Mouse (Mus musculus) megakaryocyte, embryonic 14.5 days (primary cell): ENCODE data around the gene Mast4. TPM values are rescaled to one million over a fixed set of nuclear protein-coding genes. Genes with fewer than 3 reads are reported as not detected.

Source experiments
- H3K27me3 ChIP-seq: replicated peaks from 2 replicates; pipeline ENCODE3; 2012; ENCODE audit warnings: inconsistent platforms
- H3K36me3 ChIP-seq: replicated peaks from 2 replicates; pipeline ENCODE3; 2012; ENCODE audit warnings: low read length, inconsistent platforms, mixed read lengths
- H3K4me1 ChIP-seq: 2 replicates; pipeline ENCODE4 v1.6.1; 2012; ENCODE audit warnings: inconsistent platforms
- H3K4me3 ChIP-seq: replicated peaks from 2 replicates; pipeline ENCODE3; 2012; ENCODE audit warnings: moderate library complexity, mild to moderate bottlenecking, inconsistent platforms
- H3K9me3 ChIP-seq: 2 replicates; pipeline ENCODE4 v1.6.1; 2012; ENCODE audit warnings: inconsistent platforms
- FLI1 ChIP-seq: IDR thresholded peaks from 2 replicates; pipeline ENCODE4 v1.6.1; 2012; ENCODE audit warnings: low read length, inconsistent platforms, mixed read lengths
- GATA1 ChIP-seq: IDR thresholded peaks from 3 replicates; pipeline ENCODE4 v1.6.1; 2012; ENCODE audit warnings: mixed read lengths, low read length, inconsistent platforms, borderline replicate concordance
- polyA plus RNA-seq: library from polyadenylated mRNA; stranded (reverse); fragments of >175 nt; gene quantifications from 2 replicates; pipeline ENCODE4 v1.2.3, GENCODE M21; 2012; ENCODE audit warnings: low replicate concordance; ENCODE audit not compliant: insufficient read depth

Gene Mast4
- polyA plus RNA-seq, 1 experiment = 3.5 TPM

DNA sequence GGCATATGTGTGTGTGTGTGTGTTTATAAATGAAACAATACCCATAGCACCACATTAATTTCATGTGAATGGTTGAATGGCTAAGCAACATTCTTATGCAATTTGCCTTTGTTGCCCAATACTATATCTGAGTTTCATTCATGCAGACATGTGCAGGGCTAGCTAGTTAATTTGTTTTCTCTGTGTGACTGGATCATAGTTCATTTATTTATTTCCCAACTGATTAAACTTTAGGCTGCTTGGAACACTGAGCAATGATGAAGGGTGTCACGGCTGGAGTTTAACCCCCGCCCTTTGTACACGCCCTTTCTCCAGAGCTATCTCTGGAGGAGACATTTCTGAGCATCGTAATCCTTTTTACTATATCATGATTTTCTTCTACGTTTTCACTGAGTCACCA is 481.4 kb downstream of the Mast4 start:
- Histone ChIP-seq H3K36me3 (peaks cover 48% of the 10 kb centered on the region), H3K9me3 (no peaks in the 10 kb centered on the region), H3K4me1 (peaks cover 40% of the 10 kb centered on the region), H3K4me3 (no peak overlapping the region), H3K27me3 (no peaks in the 10 kb centered on the region)
- TF ChIP-seq FLI1 = no peak
- TF ChIP-seq GATA1 = no peak

GRCm38 (mm10) chr13:102851253-102851652 is 483.0 kb downstream of the Mast4 start:
- Histone ChIP-seq H3K27me3 (no peaks in the 10 kb centered on the region), H3K36me3 (peaks cover 49% of the 10 kb centered on the region), H3K4me1 (peaks cover 28% of the 10 kb centered on the region), H3K4me3 (no peak overlapping the region), H3K9me3 (no peaks in the 10 kb centered on the region)
- TF ChIP-seq GATA1 (no peak), FLI1 (no peak)

GRCm38 (mm10) chr13:102850594-102850993 is 483.7 kb downstream of the Mast4 start:
- no peaks in the 10 kb centered on the region for H3K27me3 ChIP-seq
- TF ChIP-seq FLI1 (no peak), GATA1 (no peak)
- no peak overlapping the region for H3K4me3 ChIP-seq
- peaks cover 33% of the 10 kb centered on the region for H3K4me1 ChIP-seq
- H3K36me3 ChIP-seq = peaks cover 50% of the 10 kb centered on the region
- no peaks in the 10 kb centered on the region for H3K9me3 ChIP-seq

DNA sequence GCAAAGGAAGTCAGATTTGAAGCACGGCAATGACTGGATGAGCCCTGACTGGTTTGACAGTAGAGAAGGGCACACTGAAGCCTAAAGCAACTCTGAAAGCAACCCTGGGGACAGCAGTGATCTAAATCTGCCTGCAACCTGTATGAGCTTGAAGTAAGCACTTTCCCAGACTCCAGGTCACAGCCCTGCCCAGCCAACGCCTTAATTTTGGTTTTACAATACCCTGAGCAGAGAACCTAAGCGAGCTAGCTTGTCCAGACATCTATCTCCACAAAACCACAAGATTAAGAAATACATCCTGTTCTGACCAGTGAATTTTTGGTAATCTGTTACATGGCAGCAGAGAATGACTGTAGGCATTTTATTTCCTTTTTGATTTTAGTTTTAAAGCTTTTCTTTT is 485.2 kb downstream of the Mast4 start:
- peaks cover 50% of the 10 kb centered on the region for H3K36me3 ChIP-seq
- peaks cover 46% of the 10 kb centered on the region for H3K4me1 ChIP-seq
- no peaks in the 10 kb centered on the region for H3K27me3 ChIP-seq
- H3K4me3 ChIP-seq = no peak overlapping the region
- TF ChIP-seq GATA1 (no peak), FLI1 (no peak)
- no peaks in the 10 kb centered on the region for H3K9me3 ChIP-seq

DNA sequence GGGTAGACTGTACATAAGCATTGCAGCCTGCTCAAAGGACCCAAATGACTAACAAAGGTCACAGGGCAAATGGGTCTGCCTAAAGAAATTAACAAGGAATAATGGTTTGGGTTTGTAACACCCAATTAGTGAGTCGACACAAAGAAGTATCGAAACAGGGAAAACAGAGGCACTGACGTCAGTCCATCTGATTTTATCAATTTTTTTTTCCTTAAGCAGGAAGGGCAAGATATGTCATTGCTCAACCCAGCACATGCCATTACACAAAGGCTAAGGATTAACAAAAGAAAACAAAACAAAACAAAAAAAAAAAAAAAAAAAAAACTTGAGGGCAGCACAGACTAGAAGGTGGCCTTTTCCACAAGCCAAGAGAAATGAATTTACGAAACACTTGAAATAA is 487.8 kb downstream of the Mast4 start:
- peaks cover 37% of the 10 kb centered on the region for H3K36me3 ChIP-seq
- H3K4me1 ChIP-seq = peaks cover 41% of the 10 kb centered on the region
- H3K4me3 ChIP-seq = no peak overlapping the region
- H3K27me3 ChIP-seq = no peaks in the 10 kb centered on the region
- H3K9me3 ChIP-seq = no peaks in the 10 kb centered on the region
- TF ChIP-seq FLI1 = no peak
- no peak for TF ChIP-seq GATA1

DNA sequence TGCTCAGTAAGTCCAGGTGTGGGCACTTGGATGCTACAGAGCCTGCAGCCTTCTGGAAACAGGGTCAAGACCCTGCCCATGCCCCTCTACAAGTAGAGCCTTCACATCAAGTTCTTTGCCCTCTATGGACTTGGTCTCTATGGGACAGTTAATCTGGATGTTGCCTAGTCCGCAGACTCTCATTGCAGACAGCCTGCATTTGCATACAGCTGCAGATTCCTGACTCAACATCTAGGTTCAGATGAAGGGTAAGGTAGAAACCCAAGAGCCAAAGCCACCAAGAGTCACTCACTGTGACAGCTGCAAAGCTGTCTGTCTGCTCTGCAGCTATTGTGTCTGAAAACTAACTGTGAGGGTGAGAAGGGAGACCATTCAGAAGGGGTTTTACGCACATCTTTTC is 491.6 kb downstream of the Mast4 start:
- H3K4me1 ChIP-seq = peaks cover 28% of the 10 kb centered on the region
- H3K27me3 ChIP-seq = no peaks in the 10 kb centered on the region
- H3K9me3 ChIP-seq = no peaks in the 10 kb centered on the region
- TF ChIP-seq FLI1 (no peak), GATA1 (no peak)
- peaks cover 34% of the 10 kb centered on the region for H3K36me3 ChIP-seq
- H3K4me3 ChIP-seq = no peak overlapping the region

DNA sequence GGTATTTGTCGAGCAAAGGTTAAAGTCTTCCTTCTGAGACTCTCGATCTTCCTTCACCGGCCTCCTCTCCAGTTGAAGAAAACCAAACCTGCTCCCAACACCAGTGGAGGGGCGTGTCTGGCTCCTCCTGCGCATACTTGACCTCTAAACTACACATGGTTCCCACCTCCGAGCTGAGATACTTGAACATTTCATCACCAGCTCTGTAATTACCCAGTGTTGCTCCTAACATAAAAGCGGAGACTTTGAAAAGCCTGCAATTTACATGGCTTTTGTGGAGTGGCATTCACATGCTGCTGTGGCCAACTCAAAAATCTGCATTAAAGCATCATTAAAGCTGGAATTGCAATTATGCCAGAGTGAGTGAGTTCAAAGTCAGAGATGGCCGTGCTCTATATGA is 492.1 kb downstream of the Mast4 start:
- no peak for TF ChIP-seq FLI1
- no peak for TF ChIP-seq GATA1
- Histone ChIP-seq H3K27me3 (no peaks in the 10 kb centered on the region), H3K9me3 (no peaks in the 10 kb centered on the region), H3K4me3 (no peak overlapping the region), H3K4me1 (peaks cover 28% of the 10 kb centered on the region), H3K36me3 (peaks cover 38% of the 10 kb centered on the region)

GRCm38 (mm10) chr13:102839741-102840482 is 494.4 kb downstream of the Mast4 start:
- Histone ChIP-seq H3K4me1 (peaks cover 12% of the 10 kb centered on the region), H3K36me3 (peaks cover 39% of the 10 kb centered on the region), H3K9me3 (no peaks in the 10 kb centered on the region), H3K4me3 (no peak overlapping the region), H3K27me3 (no peaks in the 10 kb centered on the region)
- TF ChIP-seq GATA1 = no peak
- TF ChIP-seq FLI1 = no peak

DNA sequence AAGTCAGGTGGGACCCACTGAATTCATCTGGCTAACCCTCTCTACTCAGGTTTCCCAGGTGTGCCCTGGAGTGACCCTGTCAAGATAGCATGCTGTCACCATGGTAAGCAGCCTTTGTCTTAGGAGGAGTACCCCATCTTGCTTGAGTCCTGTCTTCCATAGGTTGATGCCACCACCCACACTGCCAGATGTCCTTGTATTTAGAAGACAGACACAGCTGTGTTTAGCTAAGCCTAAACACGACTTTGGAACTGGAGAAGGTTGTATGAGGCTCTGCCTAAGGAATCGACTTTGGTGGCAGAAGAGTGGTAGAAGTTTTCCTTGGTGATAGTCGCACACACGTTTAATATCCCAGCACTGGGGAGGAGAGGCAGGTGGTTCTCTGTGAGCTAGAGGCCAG is 496.9 kb downstream of the Mast4 start:
- peaks cover 29% of the 10 kb centered on the region for H3K36me3 ChIP-seq
- H3K4me1 ChIP-seq = 0 out of 2 replicates have a peak, but pooled peaks cover 4% of the 10 kb centered on the region
- TF ChIP-seq FLI1 (no peak), GATA1 (no peak)
- no peaks in the 10 kb centered on the region for H3K9me3 ChIP-seq
- no peaks in the 10 kb centered on the region for H3K27me3 ChIP-seq
- H3K4me3 ChIP-seq = no peak overlapping the region

DNA sequence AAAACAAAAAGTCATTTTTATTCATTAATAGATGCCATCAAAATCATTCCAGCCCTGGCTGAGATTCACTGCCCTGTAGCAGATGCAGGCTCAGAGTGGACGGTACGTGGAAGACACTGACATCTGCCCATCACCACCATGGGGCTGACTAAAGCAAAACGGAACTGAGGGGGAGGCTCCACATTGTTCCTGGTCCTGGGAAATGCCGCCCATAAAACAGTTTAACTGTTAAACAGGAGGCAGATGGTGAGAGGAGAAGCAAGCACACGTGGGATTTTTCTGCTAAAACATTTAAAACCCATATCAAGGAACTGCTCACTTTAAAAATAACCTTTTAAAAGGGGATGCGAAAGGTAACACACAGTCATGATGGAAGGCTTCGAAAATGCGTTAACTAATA is 499.0 kb downstream of the Mast4 start:
- Histone ChIP-seq H3K9me3 (no peaks in the 10 kb centered on the region), H3K4me1 (no peaks in the 10 kb centered on the region), H3K4me3 (no peak overlapping the region), H3K27me3 (no peaks in the 10 kb centered on the region), H3K36me3 (peaks cover 14% of the 10 kb centered on the region)
- TF ChIP-seq FLI1 (no peak), GATA1 (no peak)

DNA sequence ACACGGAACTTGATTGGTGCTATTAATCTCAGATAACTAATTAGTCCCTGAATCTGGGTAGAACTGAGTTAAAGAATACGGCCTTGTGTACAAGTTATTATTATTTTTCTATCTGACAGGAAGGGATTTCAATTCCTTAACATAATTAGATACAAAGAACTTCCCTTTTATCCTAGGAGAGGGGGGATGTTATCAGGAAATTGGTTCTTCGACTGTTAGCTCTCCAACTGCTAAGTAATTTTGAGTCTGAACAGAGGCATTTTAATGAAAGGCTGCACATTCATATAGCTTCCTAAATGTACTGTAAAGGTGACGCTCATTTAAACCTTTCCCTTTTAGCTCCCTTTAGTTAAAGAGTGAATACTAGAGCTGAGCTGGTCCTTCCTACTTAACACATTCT is 516.0 kb downstream of the Mast4 start:
- H3K4me3 ChIP-seq = no peak overlapping the region
- TF ChIP-seq FLI1 (no peak), GATA1 (no peak)
- H3K27me3 ChIP-seq = no peaks in the 10 kb centered on the region
- peaks cover 34% of the 10 kb centered on the region for H3K4me1 ChIP-seq
- peaks cover 39% of the 10 kb centered on the region for H3K36me3 ChIP-seq
- no peaks in the 10 kb centered on the region for H3K9me3 ChIP-seq
